11 mouse cellular contexts compared by ENCODE assay signal in the genomic region with DNA sequence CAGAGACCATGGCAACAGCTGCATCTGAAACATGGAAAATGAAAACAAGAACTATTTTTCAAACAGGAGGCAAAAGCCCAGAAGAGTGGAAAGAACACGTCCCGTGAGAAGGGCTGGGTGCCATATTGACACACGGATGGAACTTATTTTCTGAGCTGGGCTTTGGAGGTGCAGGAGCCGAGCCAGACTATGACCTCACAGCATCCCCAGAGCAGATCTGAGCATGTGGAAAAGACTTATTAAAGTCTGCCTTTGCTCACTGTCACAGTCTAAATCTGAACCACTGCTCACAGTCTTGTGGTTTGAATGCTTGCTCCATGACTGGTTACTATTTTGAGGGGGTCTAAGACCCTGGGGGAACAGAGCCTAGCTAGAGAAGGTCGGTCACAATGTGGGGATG.
DNase-seq lines count a peak whose midpoint lies in the region; ATAC-seq lines count a peak whose summit lies in the region.
"Had no signal": no experiment of that assay in that cellular context is flagged by ENCODE, and none has a peak within 500 bp of the region (broad histone marks: within the 10 kb centered on the region; RNA-seq: fewer than 3 reads in every experiment).

No protein-coding gene starts in this region.

- peak; percentile 13 to 40 for DNase-seq in urinary bladder, postnatal 36 days (ENCODE audit: low spot score in 2 of 2)
- no peak for DNase-seq in urinary bladder, postnatal 25 days (ENCODE audit: low spot score)
- peak; percentile 54 to 81 for DNase-seq in gastrocnemius, postnatal 4 days (ENCODE audit: low spot score in 2 of 2)
- DNase-seq in heart, postnatal 36 days, result peak; percentile 59 to 67
- DNase-seq in cerebellum, adult 8-10 months, result no peak
- no peak for DNase-seq in testis, postnatal 14 days (ENCODE audit: low spot score)
- DNase-seq: cerebellum, postnatal 14 days; kidney, adult 18-20 months; thymus, postnatal 4 days had no signal

- intact Hi-C loops in heart, postnatal 36 days (cut with DNase I), result loop anchor here (5.0 kb wide), 1 partner anchor 228 kb away; no protein-coding TSS in a partner anchor

- ATAC-seq in frontal cortex, adult (ENCODE audit: low TSS enrichment), result no peak
- no peak for ATAC-seq in granulocyte monocyte progenitor cell, adult 5-6 weeks (replicated peaks; ENCODE audit: poor library complexity, severe bottlenecking)

Comparison
In these comparisons a context has a peak if more than half of its experiments do, and no peak if none do; other contexts are left out.
1. DNase-seq: peak in urinary bladder, postnatal 36 days (2 of 2), gastrocnemius, postnatal 4 days (2 of 2) and heart, postnatal 36 days (2 of 2); none in urinary bladder, postnatal 25 days (single experiment), cerebellum, adult 8-10 months (single experiment) and testis, postnatal 14 days (single experiment).